Mouse (Mus musculus): ENCODE measurements around the gene Gstt1. TPM values are rescaled to one million over a fixed set of nuclear protein-coding genes. Genes with fewer than 3 reads are reported as not detected.
A peak's percentile ranks its signal among the peaks of the same experiment; 100 is the strongest.
"Not testable (repeated sequence)": the region's sequence is repeated elsewhere in the genome, so short reads cannot be mapped to it uniquely, and the experiment has no call there.

Gene Gstt1
- polyA plus RNA-seq (2015; fragmentation: Nextera tagmentation; extraction: Ambion mirVana): 6.4 and 6.5 TPM in 2 replicates

GRCm38 (mm10) chr10:75798176-75798696 is at the start of gene Gstt1:
TSS of gene Gstt1 (minus strand) at chr10:75798584.
- H3K27ac ChIP-seq: no peak within 1 kb of the TSS
- H3K4me1 ChIP-seq: peaks cover 19% of the 10 kb centered on the region
- peak within 1 kb of the TSS; percentile 58 for H3K9ac ChIP-seq
- H3K4me2 ChIP-seq: peak within 1 kb of the TSS; percentile 78
- peaks cover 7% of the 10 kb centered on the region; the same call in 1 of the 2 replicates for H3K27me3 ChIP-seq
- H3K9me3 ChIP-seq (replicated peaks): no peaks in the 10 kb centered on the region
- peak; percentile 70 for ATAC-seq
- H3K36me3 ChIP-seq (ENCODE audit: poor library complexity, severe bottlenecking): no peaks in the 10 kb centered on the region
- WGBS: 1% methylated on average over 18 of the region's 18 CpGs
- H3K4me3 ChIP-seq: peak within 1 kb of the TSS; percentile 47

GRCm38 (mm10) chr10:75845306-75845930 is 47.0 kb upstream of the Gstt1 start:
- Histone ChIP-seq H3K9ac (no peak overlapping the region), H3K4me2 (no peak overlapping the region), H3K27ac (no peak overlapping the region), H3K9me3 (replicated peaks) (no peaks in the 10 kb centered on the region), H3K27me3 (no peaks in the 10 kb centered on the region), H3K4me1 (no peaks in the 10 kb centered on the region; the same call in 1 of the 2 replicates), H3K36me3 (ENCODE audit: poor library complexity, severe bottlenecking) (no peaks in the 10 kb centered on the region), H3K4me3 (no peak overlapping the region)
- ATAC-seq: no peak
- WGBS: 78% methylated on average over 6 of the region's 6 CpGs

- no peaks in the 10 kb centered on the region for H3K9me3 ChIP-seq (replicated peaks)
- no peaks in the 10 kb centered on the region for H3K27me3 ChIP-seq
- no peak overlapping the region for H3K9ac ChIP-seq
- no peak overlapping the region for H3K27ac ChIP-seq
- WGBS: 68% methylated on average over 1 of the region's 1 CpGs
- ATAC-seq: no peak
- H3K4me3 ChIP-seq: no peak overlapping the region
- no peaks in the 10 kb centered on the region; the same call in 1 of the 2 replicates for H3K4me1 ChIP-seq
- no peak overlapping the region for H3K4me2 ChIP-seq
- no peaks in the 10 kb centered on the region for H3K36me3 ChIP-seq (ENCODE audit: poor library complexity, severe bottlenecking)
These were observed 46.4 kb upstream of the Gstt1 start for GRCm38 (mm10) chr10:75844800-75845199.

GRCm38 (mm10) chr10:75843898-75844297 is 45.5 kb upstream of the Gstt1 start:
- H3K27me3 ChIP-seq; ATAC-seq; H3K4me1 ChIP-seq; H3K9ac ChIP-seq; H3K4me2 ChIP-seq; H3K36me3 ChIP-seq (ENCODE audit: poor library complexity, severe bottlenecking); H3K4me3 ChIP-seq; H3K27ac ChIP-seq; H3K9me3 ChIP-seq (replicated peaks): not testable (repeated sequence)
- WGBS: 78% methylated on average over 6 of the region's 6 CpGs

- no peaks in the 10 kb centered on the region for H3K9me3 ChIP-seq (replicated peaks)
- no peak overlapping the region for H3K4me2 ChIP-seq
- no peak overlapping the region for H3K9ac ChIP-seq
- H3K27ac ChIP-seq: no peak overlapping the region
- H3K36me3 ChIP-seq (ENCODE audit: poor library complexity, severe bottlenecking): no peaks in the 10 kb centered on the region
- no peak for ATAC-seq
- peaks cover 30% of the 10 kb centered on the region for H3K4me1 ChIP-seq
- no peak overlapping the region for H3K4me3 ChIP-seq
- WGBS: 88% methylated on average over 10 of the region's 10 CpGs
- H3K27me3 ChIP-seq: peaks cover 13% of the 10 kb centered on the region
These were observed 40.7 kb upstream of the Gstt1 start for GRCm38 (mm10) chr10:75839092-75839491.

- H3K27ac ChIP-seq: peak within 1 kb of the TSS; percentile 57
- under 1% methylated on average over 21 of the region's 21 CpGs for WGBS
- peak; percentile 88 for ATAC-seq
- peaks cover 30% of the 10 kb centered on the region for H3K27me3 ChIP-seq
- H3K36me3 ChIP-seq (ENCODE audit: poor library complexity, severe bottlenecking): no peaks in the 10 kb centered on the region
- H3K9me3 ChIP-seq (replicated peaks): no peaks in the 10 kb centered on the region
- peak within 1 kb of the TSS; percentile 42 for H3K4me3 ChIP-seq
- H3K4me2 ChIP-seq: peak within 1 kb of the TSS; percentile 69
- peak within 1 kb of the TSS; percentile 50 for H3K9ac ChIP-seq
- peaks cover 37% of the 10 kb centered on the region for H3K4me1 ChIP-seq
These were observed 38.9 kb upstream of the Gstt1 start, which contains the start of gene Gstt2 for GRCm38 (mm10) chr10:75837248-75837759. TSS of gene Gstt2 (minus strand) at chr10:75837424.

- WGBS: 35% methylated on average over 6 of the region's 10 CpGs
- Histone ChIP-seq H3K9ac (no peak overlapping the region), H3K4me3 (peak overlapping the region; percentile 22)
These were observed 37.6 kb upstream of the Gstt1 start for GRCm38 (mm10) chr10:75835761-75836531.

GRCm38 (mm10) chr10:75835307-75835706 is 36.9 kb upstream of the Gstt1 start:
- Histone ChIP-seq H3K9ac (no peak overlapping the region), H3K9me3 (replicated peaks) (no peaks in the 10 kb centered on the region), H3K4me1 (peaks cover 37% of the 10 kb centered on the region), H3K4me2 (peak overlapping the region; percentile 53), H3K27me3 (peaks cover 32% of the 10 kb centered on the region), H3K36me3 (ENCODE audit: poor library complexity, severe bottlenecking) (no peaks in the 10 kb centered on the region), H3K4me3 (peak overlapping the region; percentile 22), H3K27ac (no peak overlapping the region)
- ATAC-seq: 0 out of 2 replicates have a peak, but pooled peaks have one; percentile 50
- 2% methylated on average over 10 of the region's 10 CpGs for WGBS

More at GRCm38 (mm10) chr10:75835761-75836531, 37.6 kb upstream of the Gstt1 start:
- Histone ChIP-seq H3K4me2 (peak overlapping the region; percentile 53), H3K27ac (no peak overlapping the region), H3K9me3 (replicated peaks) (no peaks in the 10 kb centered on the region), H3K36me3 (ENCODE audit: poor library complexity, severe bottlenecking) (no peaks in the 10 kb centered on the region), H3K4me1 (peaks cover 37% of the 10 kb centered on the region), H3K27me3 (peaks cover 32% of the 10 kb centered on the region)
- 0 out of 2 replicates have a peak, but pooled peaks have one; percentile 3 for ATAC-seq

- Histone ChIP-seq H3K4me3 (peak overlapping the region; percentile 37), H3K27ac (no peak overlapping the region), H3K4me2 (peak overlapping the region; percentile 62), H3K9me3 (replicated peaks) (no peaks in the 10 kb centered on the region), H3K27me3 (peaks cover 32% of the 10 kb centered on the region), H3K36me3 (ENCODE audit: poor library complexity, severe bottlenecking) (no peaks in the 10 kb centered on the region), H3K9ac (peak overlapping the region; percentile 58), H3K4me1 (peaks cover 37% of the 10 kb centered on the region)
- 19% methylated on average over 9 of the region's 9 CpGs for WGBS
- ATAC-seq: no peak
These were observed 36.3 kb upstream of the Gstt1 start for GRCm38 (mm10) chr10:75834721-75835120.

GRCm38 (mm10) chr10:75834250-75834649 is 35.9 kb upstream of the Gstt1 start:
- peaks cover 37% of the 10 kb centered on the region for H3K4me1 ChIP-seq
- H3K9me3 ChIP-seq (replicated peaks): no peaks in the 10 kb centered on the region
- H3K4me3 ChIP-seq: peak overlapping the region; percentile 37
- no peak overlapping the region for H3K27ac ChIP-seq
- H3K36me3 ChIP-seq (ENCODE audit: poor library complexity, severe bottlenecking): no peaks in the 10 kb centered on the region
- H3K9ac ChIP-seq: peak overlapping the region; percentile 58
- WGBS: 2% methylated on average over 21 of the region's 21 CpGs
- H3K27me3 ChIP-seq: peaks cover 32% of the 10 kb centered on the region
- ATAC-seq: no peak
- H3K4me2 ChIP-seq: peak overlapping the region; percentile 62

GRCm38 (mm10) chr10:75833456-75834080 is 35.2 kb upstream of the Gstt1 start:
- Histone ChIP-seq H3K9me3 (replicated peaks) (no peaks in the 10 kb centered on the region), H3K27ac (no peak overlapping the region), H3K4me1 (peaks cover 37% of the 10 kb centered on the region), H3K36me3 (ENCODE audit: poor library complexity, severe bottlenecking) (no peaks in the 10 kb centered on the region), H3K9ac (peak overlapping the region; percentile 58; the same call in 1 of the 2 replicates), H3K4me3 (peak overlapping the region; percentile 37), H3K4me2 (peak overlapping the region; percentile 62), H3K27me3 (peaks cover 32% of the 10 kb centered on the region)
- WGBS: 18% methylated on average over 21 of the region's 21 CpGs
- ATAC-seq: no peak
